Mouse (Mus musculus) midbrain, embryonic 14.5 days (tissue): ENCODE measurements around the gene Cacna1i. TPM values are rescaled to one million over a fixed set of nuclear protein-coding genes. Genes with fewer than 3 reads are reported as not detected.

Experiments used
- ATAC-seq: fragments of 200-750 bp; cut with Nextera tagmentation; 2 replicates; pipeline ENCODE4 v1.8.0; 2017; ENCODE audit warnings: moderate number of reproducible peaks, moderate library complexity; ENCODE audit not compliant: low FRiP score, low TSS enrichment
- DNase-seq: peaks from one replicate; pipeline ENCODE4 v3.0.0-alpha.2; 2015
- H3K27ac ChIP-seq: fragments of 300-500 bp; sonication (generic); replicated peaks from 2 replicates; pipeline ENCODE4 v1.5.1; 2014; ENCODE audit warnings: mild to moderate bottlenecking, low read depth, low read length, moderate library complexity
- H3K27me3 ChIP-seq: fragments of 300-500 bp; sonication (generic); 2 replicates; pipeline ENCODE4 v1.6.1; 2014; ENCODE audit warnings: low read length, control low read depth, mixed read lengths; ENCODE audit not compliant: control insufficient read depth, insufficient read depth
- H3K36me3 ChIP-seq: fragments of 300-500 bp; sonication (generic); 2 replicates; pipeline ENCODE4 v1.6.1; 2014; ENCODE audit warnings: low read length, control low read depth; ENCODE audit not compliant: control insufficient read depth, insufficient read depth
- H3K4me1 ChIP-seq: fragments of 300-500 bp; sonication (generic); 2 replicates; pipeline ENCODE4 v1.6.1; 2014; ENCODE audit warnings: mild to moderate bottlenecking, antibody characterized with exemption, low read length, control low read depth; ENCODE audit not compliant: control insufficient read depth, insufficient read depth
- H3K4me2 ChIP-seq: fragments of 300-500 bp; sonication (generic); 2 replicates; pipeline ENCODE4 v1.6.1; 2014; ENCODE audit warnings: mild to moderate bottlenecking, low read length, moderate library complexity
- H3K4me3 ChIP-seq: fragments of 300-500 bp; sonication (generic); replicated peaks from 2 replicates; pipeline ENCODE4 v1.5.1; 2014; ENCODE audit warnings: low read depth, low read length
- H3K9ac ChIP-seq: fragments of 300-500 bp; sonication (generic); replicated peaks from 2 replicates; pipeline ENCODE4 v1.6.1; 2014; ENCODE audit warnings: mild to moderate bottlenecking, low read length, moderate library complexity
- H3K9me3 ChIP-seq: fragments of 300-500 bp; sonication (generic); 2 replicates; pipeline ENCODE4 v1.6.1; 2016; ENCODE audit warnings: low read length, control low read depth, mixed read lengths; ENCODE audit not compliant: control insufficient read depth
- WGBS: fragments of 180-500 bp; shearing (Covaris S2); extraction: QIAGEN DNeasy Blood & Tissue Kit; methylation state at CpG from one replicate; pipeline ENCODE4 v1.1.7; 2014; 5-methylcytosine and 5-hydroxymethylcytosine counted together
- polyA plus RNA-seq: library from polyadenylated mRNA; unstranded; fragments of >200 nt; fragmentation: Nextera tagmentation; extraction: Ambion mirVana; gene quantifications from 2 replicates; pipeline ENCODE4 v1.2.1, GENCODE M21; 2014

The Cacna1i gene
- polyA plus RNA-seq, 1 experiment from 2014 or later: 0.75 TPM

DNA sequence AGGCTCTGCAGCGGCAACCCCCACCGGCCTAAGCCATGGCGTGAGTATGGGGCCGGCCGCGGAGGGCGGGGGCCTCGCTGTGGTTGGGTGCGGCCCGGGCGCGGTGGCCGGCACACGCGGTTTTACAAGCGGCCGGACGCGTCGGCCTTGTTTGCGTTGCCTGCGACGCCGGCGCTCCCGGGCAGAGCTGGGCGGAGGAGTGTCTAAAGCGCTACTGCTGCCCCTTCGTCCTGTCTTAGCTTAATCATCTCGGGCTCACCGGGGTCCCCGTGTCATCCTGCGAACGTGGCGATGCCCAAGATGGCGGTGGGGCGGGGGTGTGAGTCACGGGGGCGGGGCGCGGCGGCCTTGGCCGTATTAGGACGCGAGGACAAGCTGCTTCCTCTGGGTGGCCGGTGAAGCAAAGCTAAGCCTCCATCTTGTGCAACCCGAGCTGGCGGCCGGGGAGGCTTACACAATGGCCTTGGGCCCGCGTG, 31.4 kb upstream of the Cacna1i start:
- peak; percentile 84 for DNase-seq
- WGBS: under 1% methylated on average over 44 of the region's 51 CpGs
- H3K4me3 ChIP-seq: peak overlapping the region; percentile 100

DNA sequence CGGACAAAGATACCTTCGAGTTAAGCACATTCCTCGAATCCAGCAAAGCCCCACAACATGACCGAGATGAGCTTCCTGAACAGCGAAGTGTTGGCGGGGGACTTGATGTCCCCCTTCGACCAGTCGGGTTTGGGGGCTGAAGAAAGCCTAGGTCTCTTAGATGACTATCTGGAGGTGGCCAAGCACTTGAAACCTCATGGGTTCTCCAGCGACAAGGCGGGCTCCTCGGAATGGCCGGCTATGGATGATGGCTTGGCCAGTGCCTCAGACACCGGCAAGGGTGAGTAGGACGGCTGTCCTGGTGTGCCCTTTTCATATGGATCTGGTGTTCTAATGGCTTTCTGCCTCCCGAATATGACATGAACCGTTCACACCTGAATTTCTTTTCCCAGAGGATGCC, 30.8 kb upstream of the Cacna1i start:
- peak overlapping the region; percentile 98 for H3K4me2 ChIP-seq
- peak overlapping the region; percentile 100 for H3K4me3 ChIP-seq
- ATAC-seq: no peak
- H3K9me3 ChIP-seq: no peaks in the 10 kb centered on the region
- H3K9ac ChIP-seq: peak overlapping the region; percentile 100
- 8% methylated on average over 16 of the region's 16 CpGs for WGBS
- DNase-seq: no peak
- H3K27ac ChIP-seq: peak overlapping the region; percentile 100
- H3K27me3 ChIP-seq: no peaks in the 10 kb centered on the region
- peaks cover 59% of the 10 kb centered on the region for H3K36me3 ChIP-seq
- peaks cover 21% of the 10 kb centered on the region for H3K4me1 ChIP-seq

More for the DNA sequence above, 31.4 kb upstream of the Cacna1i start:
- H3K4me2 ChIP-seq: peak overlapping the region; percentile 98
- H3K27me3 ChIP-seq: no peaks in the 10 kb centered on the region
- ATAC-seq: peak; percentile 11
- no peaks in the 10 kb centered on the region for H3K9me3 ChIP-seq
- peak overlapping the region; percentile 100 for H3K27ac ChIP-seq
- H3K4me1 ChIP-seq: peaks cover 21% of the 10 kb centered on the region
- H3K9ac ChIP-seq: peak overlapping the region; percentile 100
- peaks cover 60% of the 10 kb centered on the region for H3K36me3 ChIP-seq

DNA sequence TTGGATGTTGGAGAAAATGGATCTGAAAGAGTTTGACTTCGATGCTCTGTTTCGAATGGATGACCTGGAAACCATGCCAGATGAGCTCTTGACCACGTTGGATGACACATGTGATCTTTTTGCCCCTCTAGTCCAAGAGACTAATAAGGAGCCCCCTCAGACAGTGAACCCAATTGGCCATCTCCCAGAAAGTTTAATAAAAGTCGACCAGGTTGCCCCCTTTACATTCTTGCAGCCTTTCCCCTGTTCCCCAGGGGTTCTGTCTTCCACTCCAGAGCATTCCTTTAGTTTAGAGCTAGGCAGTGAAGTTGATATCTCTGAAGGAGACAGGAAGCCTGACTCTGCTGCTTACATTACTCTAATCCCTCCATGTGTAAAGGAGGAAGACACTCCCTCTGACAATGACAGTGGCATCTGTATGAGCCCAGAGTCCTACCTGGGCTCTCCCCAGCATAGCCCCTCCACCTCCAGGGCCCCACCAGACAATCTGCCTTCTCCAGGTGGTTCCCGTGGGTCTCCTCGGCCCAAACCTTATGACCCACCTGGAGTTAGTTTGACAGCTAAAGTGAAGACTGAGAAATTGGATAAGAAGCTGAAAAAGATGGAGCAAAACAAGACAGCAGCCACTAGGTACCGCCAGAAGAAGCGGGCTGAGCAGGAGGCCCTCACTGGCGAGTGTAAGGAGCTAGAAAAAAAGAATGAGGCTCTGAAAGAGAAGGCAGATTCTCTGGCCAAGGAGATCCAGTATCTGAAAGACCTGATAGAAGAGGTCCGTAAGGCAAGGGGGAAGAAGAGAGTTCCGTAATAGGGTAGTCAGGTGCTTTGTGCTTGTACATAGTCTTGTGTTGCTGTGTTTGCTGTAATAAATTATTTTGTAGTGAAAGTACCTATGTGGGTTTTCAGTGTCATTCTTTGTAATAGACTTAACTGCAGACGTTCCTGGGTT, 30.1 kb upstream of the Cacna1i start:
- Histone ChIP-seq H3K36me3 (peaks cover 52% of the 10 kb centered on the region), H3K9me3 (no peaks in the 10 kb centered on the region), H3K4me3 (peak overlapping the region; percentile 100), H3K27ac (peak overlapping the region; percentile 100; the same call in 1 of the 2 replicates), H3K9ac (peak overlapping the region; percentile 100), H3K4me2 (peak overlapping the region; percentile 98), H3K4me1 (peaks cover 21% of the 10 kb centered on the region), H3K27me3 (no peaks in the 10 kb centered on the region)
- ATAC-seq: no peak
- WGBS: 63% methylated on average over 12 of the region's 12 CpGs
- no peak for DNase-seq

DNA sequence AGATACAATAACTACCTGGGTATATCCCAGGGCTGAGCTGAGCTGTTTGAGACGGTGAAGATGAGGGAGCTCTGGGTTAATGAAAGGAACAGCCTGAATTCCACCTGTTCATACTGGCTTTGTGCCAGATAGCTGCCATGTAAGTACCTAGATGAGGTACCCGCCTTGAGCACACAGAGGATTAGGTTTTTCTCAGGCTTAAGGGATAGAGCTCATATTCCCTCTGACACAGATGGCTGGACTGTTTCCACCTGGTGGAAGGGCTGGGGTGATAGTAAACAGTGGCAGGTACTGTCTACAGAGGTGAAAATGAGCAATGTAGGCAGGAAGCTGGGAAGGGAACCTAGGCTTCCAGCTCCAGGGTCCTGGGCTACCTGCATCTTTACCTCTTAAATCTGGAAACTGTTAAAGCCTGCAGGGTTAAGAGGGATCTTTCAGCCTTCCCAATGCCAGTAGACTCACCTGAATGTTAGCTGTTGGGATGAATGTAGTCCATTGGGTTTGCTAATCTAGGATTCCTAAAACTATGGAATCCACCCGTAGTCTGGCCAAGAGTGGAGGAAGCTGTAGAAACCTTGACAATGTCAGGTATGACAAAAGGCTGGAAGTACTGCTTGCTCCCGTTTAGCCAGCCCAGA, 29.3 kb upstream of the Cacna1i start:
- H3K27me3 ChIP-seq: no peaks in the 10 kb centered on the region
- H3K27ac ChIP-seq: peak overlapping the region; percentile 21; the same call in 1 of the 2 replicates
- peaks cover 49% of the 10 kb centered on the region for H3K36me3 ChIP-seq
- H3K4me2 ChIP-seq: peak overlapping the region; percentile 98
- no peak for DNase-seq
- peaks cover 22% of the 10 kb centered on the region for H3K4me1 ChIP-seq
- H3K4me3 ChIP-seq: peak overlapping the region; percentile 100
- 29% methylated on average over 4 of the region's 4 CpGs for WGBS
- no peak for ATAC-seq
- no peaks in the 10 kb centered on the region for H3K9me3 ChIP-seq
- H3K9ac ChIP-seq: no peak overlapping the region; the same call in 1 of the 2 replicates

DNA sequence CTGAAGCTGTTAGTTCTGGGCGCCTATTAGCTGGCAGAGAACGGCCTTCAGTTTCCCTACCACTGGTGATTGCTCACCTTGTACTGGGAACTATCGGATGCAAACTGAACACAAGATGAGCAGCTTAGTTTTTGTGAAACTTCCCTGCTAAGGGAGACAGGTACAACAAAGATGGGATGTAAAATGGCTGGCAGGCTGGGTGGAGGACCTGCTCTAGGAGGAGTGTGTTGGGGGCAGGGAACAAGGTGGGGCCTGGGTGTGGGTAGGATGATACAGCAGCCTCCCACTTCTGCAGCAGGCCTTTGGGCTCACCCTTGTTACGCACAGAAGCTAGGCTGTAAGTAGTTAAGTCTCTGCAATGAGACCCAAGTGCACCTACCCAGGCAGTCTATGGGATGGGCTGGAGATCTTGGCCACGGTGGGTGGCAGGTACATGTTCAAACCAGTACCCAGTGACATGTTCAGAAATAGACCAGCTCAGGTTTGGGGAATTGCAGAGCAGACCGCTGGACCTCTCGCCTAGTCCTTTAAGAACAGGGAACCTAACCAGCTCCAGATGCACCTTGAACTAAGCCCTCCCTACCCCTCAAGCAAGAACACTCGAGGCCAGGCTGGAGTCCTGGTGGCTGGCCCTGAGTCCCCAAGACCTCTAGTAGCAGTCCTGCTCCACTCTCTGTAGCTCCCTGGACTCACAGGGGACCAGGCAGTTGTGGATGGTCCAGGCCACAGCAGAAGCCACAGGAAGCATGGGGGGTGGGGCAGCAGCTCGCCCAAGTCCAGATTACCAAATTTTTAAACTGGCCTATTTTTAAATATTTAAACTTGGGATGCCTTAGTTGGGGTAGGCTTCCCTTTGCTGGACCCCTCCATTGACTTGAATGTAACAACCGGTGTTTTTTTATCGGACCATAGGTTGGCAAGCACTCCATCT, 28.5 kb upstream of the Cacna1i start:
- Histone ChIP-seq H3K9ac (no peak overlapping the region; the same call in 1 of the 2 replicates), H3K4me2 (no peak overlapping the region), H3K9me3 (no peaks in the 10 kb centered on the region), H3K4me3 (0 out of 2 replicates have a peak overlapping the region, but pooled peaks have one; percentile 8), H3K36me3 (peaks cover 49% of the 10 kb centered on the region), H3K27ac (no peak overlapping the region; the same call in 1 of the 2 replicates), H3K4me1 (peaks cover 29% of the 10 kb centered on the region), H3K27me3 (no peaks in the 10 kb centered on the region)
- DNase-seq (no peak), ATAC-seq (no peak)
- WGBS: 70% methylated on average over 11 of the region's 11 CpGs

DNA sequence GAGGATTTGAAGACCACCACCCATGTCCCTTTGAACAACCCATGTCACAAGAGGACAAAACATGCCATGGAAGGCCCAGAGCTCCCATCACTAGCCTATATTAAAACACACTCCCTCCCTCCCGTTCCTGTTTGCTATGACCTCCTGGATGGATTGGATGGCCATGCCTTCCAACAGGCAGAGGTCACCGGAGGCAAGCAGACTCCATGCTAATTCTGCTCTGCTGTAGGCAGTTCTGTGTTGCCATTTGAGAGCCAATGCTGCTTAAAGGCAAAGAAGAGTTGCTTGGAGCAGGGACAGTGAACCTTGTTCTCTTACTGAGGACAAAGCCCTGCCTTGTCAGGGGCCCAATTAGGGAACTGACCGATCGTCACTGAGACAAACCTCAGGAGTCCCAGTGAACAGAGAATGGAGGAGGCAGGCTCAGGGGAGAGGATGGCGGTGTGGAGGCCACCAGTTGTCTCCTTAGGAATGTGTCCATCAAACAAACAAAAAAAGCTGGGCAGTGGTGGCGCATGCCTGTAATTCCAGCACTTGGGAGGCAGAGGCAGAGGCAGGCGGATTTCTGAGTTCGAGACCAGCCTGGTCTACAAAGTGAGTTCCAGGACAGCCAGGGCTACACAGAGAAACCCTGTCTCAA, 27.5 kb upstream of the Cacna1i start:
- DNase-seq (no peak), ATAC-seq (no peak)
- peaks cover 22% of the 10 kb centered on the region for H3K4me1 ChIP-seq
- H3K36me3 ChIP-seq: peaks cover 49% of the 10 kb centered on the region
- no peak overlapping the region for H3K4me2 ChIP-seq
- no peak overlapping the region for H3K27ac ChIP-seq
- no peak overlapping the region for H3K9ac ChIP-seq
- no peaks in the 10 kb centered on the region for H3K27me3 ChIP-seq
- 79% methylated on average over 8 of the region's 8 CpGs for WGBS
- no peaks in the 10 kb centered on the region for H3K9me3 ChIP-seq
- no peak overlapping the region for H3K4me3 ChIP-seq

DNA sequence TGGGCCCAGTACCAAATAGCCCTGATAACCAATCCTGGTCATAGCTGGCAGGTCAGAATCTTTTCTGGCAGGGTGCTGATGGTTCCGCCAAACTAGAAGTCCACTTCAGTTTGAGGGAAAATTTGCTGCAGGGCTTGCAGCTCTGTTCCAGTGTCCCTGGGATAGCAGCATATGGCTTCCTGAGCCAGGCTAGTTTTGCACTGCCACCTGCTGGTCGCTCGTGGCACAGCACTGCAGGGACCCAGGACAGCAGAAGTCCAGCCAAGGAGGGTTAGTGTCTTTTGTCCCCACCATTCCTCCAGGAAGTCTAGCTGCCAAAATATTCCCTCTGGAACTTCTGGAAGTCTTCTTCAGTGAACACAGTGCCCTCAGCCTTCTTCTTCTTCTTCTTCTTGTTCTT, 26.4 kb upstream of the Cacna1i start:
- H3K4me1 ChIP-seq: peaks cover 22% of the 10 kb centered on the region
- H3K36me3 ChIP-seq: peaks cover 49% of the 10 kb centered on the region
- DNase-seq: peak; percentile 91
- WGBS: 14% methylated on average over 3 of the region's 3 CpGs
- no peak overlapping the region for H3K4me2 ChIP-seq
- H3K27ac ChIP-seq: no peak overlapping the region
- H3K9ac ChIP-seq: no peak overlapping the region
- no peak for ATAC-seq
- H3K4me3 ChIP-seq: no peak overlapping the region
- H3K27me3 ChIP-seq: no peaks in the 10 kb centered on the region
- H3K9me3 ChIP-seq: no peaks in the 10 kb centered on the region
